Comparison of ENCODE assay signal across 9 mouse cellular contexts in the genomic region with DNA sequence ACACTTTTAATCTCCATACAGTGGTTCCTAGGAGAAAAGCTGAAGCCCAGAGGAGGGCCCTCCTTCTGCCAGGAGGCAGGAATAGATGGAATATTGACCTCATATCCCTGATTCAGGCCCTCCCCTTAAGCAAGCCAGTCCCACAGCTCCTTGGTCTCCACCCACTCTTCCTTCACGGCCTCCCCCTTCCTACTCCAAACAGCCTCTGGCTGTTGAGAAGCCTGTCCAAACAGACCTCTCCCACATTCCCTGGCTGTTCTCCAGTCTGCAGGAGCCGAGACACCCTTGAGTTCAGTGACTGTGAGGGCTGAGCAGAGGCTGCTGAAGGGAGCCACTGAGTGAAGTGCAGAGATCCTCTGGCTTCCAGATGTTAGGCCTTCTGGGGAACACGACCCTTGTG. TPM values are rescaled to one million over a fixed set of nuclear protein-coding genes. Genes with fewer than 3 reads are reported as not detected.
DNase-seq lines count a peak whose midpoint lies in the region; ATAC-seq and TF ChIP-seq lines count a peak whose summit lies in the region.
"Had no signal": no experiment of that assay in that cellular context is flagged by ENCODE, and none has a peak within 500 bp of the region (broad histone marks: within the 10 kb centered on the region; RNA-seq: fewer than 3 reads in every experiment).

A gene (plus strand): TSS at position 194 of the 400 bp plus-strand sequence.

- H3ac ChIP-seq in myocyte (ENCODE audit: control insufficient read depth, insufficient read length) = no peak within 1 kb of the TSS

- peak; percentile 37 for DNase-seq in urinary bladder, postnatal 10 days (ENCODE audit: low spot score)
- no peak for DNase-seq in urinary bladder, adult 2 months (ENCODE audit: low spot score)
- DNase-seq in heart, adult 2 months = peak; percentile 87 to 91
- peak; percentile 93 for DNase-seq in kidney, postnatal 0 days (ENCODE audit: low spot score)
- DNase-seq in midbrain, embryonic 11.5 days (ENCODE audit: low spot score, missing footprints) = no peak
- no peak for DNase-seq in right cerebral cortex, postnatal 4 days
- DNase-seq in retina, embryonic 14.5 days (ENCODE audit: low spot score) = no peak

- H3K4me2 ChIP-seq in kidney, postnatal 0 days (ENCODE audit: low read length) = no peak within 1 kb of the TSS
- peak within 1 kb of the TSS; percentile 79 for H3K4me2 ChIP-seq in myocyte (ENCODE audit: low read depth)
- H3K4me2 ChIP-seq in midbrain, embryonic 11.5 days = no peak within 1 kb of the TSS
- H3K4me2 ChIP-seq: limb, embryonic 12.5 days had no signal

- H3K4me3 ChIP-seq in heart, adult 2 months = peak within 1 kb of the TSS; percentile 31
- H3K4me3 ChIP-seq in kidney, postnatal 0 days (replicated peaks; ENCODE audit: low read depth, low read length) = no peak within 1 kb of the TSS
- H3K4me3 ChIP-seq in myocyte = no peak within 1 kb of the TSS
- no peak within 1 kb of the TSS for H3K4me3 ChIP-seq in midbrain, embryonic 11.5 days (ENCODE audit: low read depth, low read length)
- H3K4me3 ChIP-seq: limb, embryonic 12.5 days had no signal

- H3K27me3 ChIP-seq in heart, adult 2 months (ENCODE audit: control insufficient read depth, insufficient read depth, low read length) = no peaks in the 10 kb centered on the region
- H3K27me3 ChIP-seq in kidney, postnatal 0 days (ENCODE audit: insufficient read depth, low read length) = no peaks in the 10 kb centered on the region
- H3K27me3 ChIP-seq in myocyte (ENCODE audit: control insufficient read depth, insufficient read depth, insufficient read length) = no peaks in the 10 kb centered on the region
- H3K27me3 ChIP-seq in midbrain, embryonic 11.5 days (ENCODE audit: control insufficient read depth, insufficient read depth, low read length) = no peaks in the 10 kb centered on the region
- H3K27me3 ChIP-seq: limb, embryonic 12.5 days had no signal

- intact Hi-C loops in heart, adult 2 months (cut with DNase I) = no loop called here

- peaks cover 27% of the 10 kb centered on the region for H3K4me1 ChIP-seq in heart, adult 2 months (ENCODE audit: control insufficient read depth, insufficient read depth, low read length)
- peaks cover 32% of the 10 kb centered on the region for H3K4me1 ChIP-seq in kidney, postnatal 0 days (replicated peaks; ENCODE audit: insufficient read depth, low read length)
- H3K4me1 ChIP-seq in midbrain, embryonic 11.5 days (ENCODE audit: control insufficient read depth, insufficient read depth, low read length) = no peaks in the 10 kb centered on the region

- peak; percentile 99 for TF ChIP-seq POLR2A in heart, adult 2 months (IDR thresholded peaks at IDR 0.05; ENCODE audit: insufficient read depth, low read depth, low read length)
- no peak for TF ChIP-seq POLR2A in myocyte (IDR thresholded peaks at IDR 0.05; ENCODE audit: insufficient read length, low read depth)

- TF ChIP-seq EP300 in heart, adult 2 months (IDR thresholded peaks at IDR 0.05; ENCODE audit: insufficient read depth, low read depth, low read length) = peak; percentile 87

- H3K27ac ChIP-seq in heart, adult 2 months = peak within 1 kb of the TSS; percentile 96
- peak within 1 kb of the TSS; percentile 95 for H3K27ac ChIP-seq in kidney, postnatal 0 days
- no peak within 1 kb of the TSS for H3K27ac ChIP-seq in midbrain, embryonic 11.5 days (ENCODE audit: low read depth, low read length)
- H3K27ac ChIP-seq: limb, embryonic 12.5 days had no signal

- H3K79me2 ChIP-seq in heart, adult 2 months (replicated peaks; ENCODE audit: control insufficient read depth, insufficient read depth, low read length) = no peaks in the 10 kb centered on the region
- H3K79me2 ChIP-seq in myocyte (ENCODE audit: control insufficient read depth, insufficient read depth) = no peaks in the 10 kb centered on the region

- no peaks in the 10 kb centered on the region for H3K36me3 ChIP-seq in heart, adult 2 months (ENCODE audit: control insufficient read depth, insufficient read depth, low read length)
- H3K36me3 ChIP-seq in kidney, postnatal 0 days (ENCODE audit: insufficient read depth, low read length) = no peaks in the 10 kb centered on the region
- no peaks in the 10 kb centered on the region for H3K36me3 ChIP-seq in myocyte (ENCODE audit: control insufficient read depth, insufficient read depth)
- H3K36me3 ChIP-seq in midbrain, embryonic 11.5 days (ENCODE audit: control insufficient read depth, insufficient read depth, low read length) = no peaks in the 10 kb centered on the region
- H3K36me3 ChIP-seq: limb, embryonic 12.5 days had no signal

- peak; percentile 63 for ATAC-seq in kidney, postnatal 0 days (replicated peaks; ENCODE audit: low FRiP score, low read depth)
- ATAC-seq in midbrain, embryonic 11.5 days (ENCODE audit: low FRiP score) = no peak

- H3K9me3 ChIP-seq in kidney, postnatal 0 days (replicated peaks; ENCODE audit: low read length) = no peaks in the 10 kb centered on the region
- no peaks in the 10 kb centered on the region for H3K9me3 ChIP-seq in midbrain, embryonic 11.5 days (ENCODE audit: control insufficient read depth, low read length)
- H3K9me3 ChIP-seq: limb, embryonic 12.5 days had no signal

- TF ChIP-seq CTCF in heart, adult 2 months (IDR thresholded peaks at IDR 0.05) = no peak
- no peak for TF ChIP-seq CTCF in kidney, postnatal 0 days (IDR thresholded peaks at IDR 0.05; ENCODE audit: low read depth)

- H3K9ac ChIP-seq in heart, adult 2 months (ENCODE audit: low read depth, low read length) = peak within 1 kb of the TSS; percentile 64
- no peak within 1 kb of the TSS for H3K9ac ChIP-seq in kidney, postnatal 0 days (ENCODE audit: low read depth, low read length)
- no peak within 1 kb of the TSS for H3K9ac ChIP-seq in midbrain, embryonic 11.5 days (ENCODE audit: low read length)
- H3K9ac ChIP-seq: limb, embryonic 12.5 days had no signal

- 32% methylated on average over 3 of the region's 3 CpGs for WGBS in heart, adult 2 months
- 19% methylated on average over 3 of the region's 3 CpGs for WGBS in kidney, postnatal 0 days
- 80% methylated on average over 3 of the region's 3 CpGs for WGBS in midbrain, embryonic 11.5 days

TF ChIP-seq in myocyte, 11 proteins besides CTCF, POLR2A, EP300 and RAD21:
- TF ChIP-seq MYOG (IDR thresholded peaks at IDR 0.05; ENCODE audit: control insufficient read depth in 1 of 3, insufficient read depth in 1 of 3, insufficient read length in 2 of 3, low read depth in 2 of 3) (no peak), E2F4 (IDR thresholded peaks at IDR 0.05; ENCODE audit: insufficient read depth) (no peak)
TF ChIP-seq in myocyte: peak in this region for 0.

RNA-seq across cellular contexts. Expression of the gene that starts here (rescaled TPM):
- 5.2 and 7.8 TPM in 2 replicates for polyA plus RNA-seq in urinary bladder, adult 2 months (2012; rRNA removed)
- 1 to 10 TPM; 4.0 to 4.7 TPM for total RNA-seq in heart, adult 2 months (2021)
- polyA plus RNA-seq in heart, adult 2 months (2012; rRNA removed) = 8.8 and 10.7 TPM in 2 replicates
- polyA plus RNA-seq in kidney, postnatal 0 days (2015; fragmentation: Nextera tagmentation; extraction: Ambion mirVana) = 2.7 and 3.2 TPM in 2 replicates
- 0.78 TPM for polyA plus RNA-seq in myocyte (2012; fragmentation: generic; extraction: Trizol)
- polyA plus RNA-seq in midbrain, embryonic 11.5 days (2014; fragmentation: Nextera tagmentation; extraction: Ambion mirVana) = 0.11 and 0.25 TPM in 2 replicates

Comparison
In these comparisons a context has a peak if more than half of its experiments do, and no peak if none do; other contexts are left out.
1. DNase-seq: peak in urinary bladder, postnatal 10 days (single experiment), heart, adult 2 months (2 of 2) and kidney, postnatal 0 days (single experiment); none in urinary bladder, adult 2 months (single experiment), midbrain, embryonic 11.5 days (single experiment), right cerebral cortex, postnatal 4 days (single experiment) and retina, embryonic 14.5 days (single experiment).